Mouse (Mus musculus) spleen, postnatal 10 days (tissue): Measurements from ENCODE around the gene Cdk5rap3.

ENCODE experiments used
- DNase-seq, 2 experiments: peaks; one replicate each; pipeline ENCODE4 v3.0.0; 2021 to 2022; ENCODE audit warnings: low spot score in 2 of 2

The Cdk5rap3 gene

GRCm38 (mm10) chr11:96933562-96934276 is 17.4 kb upstream of the Cdk5rap3 start:
- DNase-seq, result no peak

- DNase-seq, result no peak
Observed at GRCm38 (mm10) chr11:96931327-96932062, 15.2 kb upstream of the Cdk5rap3 start.

- no peak for DNase-seq
Observed at GRCm38 (mm10) chr11:96929766-96930331, 13.6 kb upstream of the Cdk5rap3 start.

GRCm38 (mm10) chr11:96929096-96929765 is 12.9 kb upstream of the Cdk5rap3 start:
- no peak for DNase-seq

GRCm38 (mm10) chr11:96928691-96929090 is 12.4 kb upstream of the Cdk5rap3 start:
- no peak for DNase-seq

- no peak for DNase-seq
Observed at GRCm38 (mm10) chr11:96928088-96928487, 11.8 kb upstream of the Cdk5rap3 start, which contains the start of gene Prr15l. Gene Prr15l, plus strand, starts transcription at chr11:96928104.

- DNase-seq, result peak; percentile 48 to 62
Observed at GRCm38 (mm10) chr11:96926587-96926986, 10.3 kb upstream of the Cdk5rap3 start.

- DNase-seq, result peak in 1 of 2 experiments; percentile 49
Observed at GRCm38 (mm10) chr11:96925469-96926148, 9.3 kb upstream of the Cdk5rap3 start.

- peak in 1 of 2 experiments; percentile 57 for DNase-seq
Observed at GRCm38 (mm10) chr11:96924861-96925260, 8.6 kb upstream of the Cdk5rap3 start.

GRCm38 (mm10) chr11:96919003-96919402 is 2.7 kb upstream of the Cdk5rap3 start:
- DNase-seq, result peak in 1 of 2 experiments; percentile 38

- peak; percentile 60 to 71 for DNase-seq
Observed at GRCm38 (mm10) chr11:96917415-96917814, 1.1 kb upstream of the Cdk5rap3 start.

- DNase-seq, result no peak
Observed at GRCm38 (mm10) chr11:96916885-96917396, 645 bp upstream of the Cdk5rap3 start.

GRCm38 (mm10) chr11:96912682-96913081 is 3.6 kb downstream of the Cdk5rap3 start:
- no peak for DNase-seq

GRCm38 (mm10) chr11:96910003-96910402 is 6.3 kb downstream of the Cdk5rap3 start:
- peak; percentile 44 to 79 for DNase-seq

GRCm38 (mm10) chr11:96908594-96908993 is 7.7 kb downstream of the Cdk5rap3 start:
- no peak for DNase-seq

- no peak for DNase-seq
Observed at GRCm38 (mm10) chr11:96906431-96907161, 9.7 kb downstream of the Cdk5rap3 start.

- no peak for DNase-seq
Observed at GRCm38 (mm10) chr11:96902639-96903635, 13.4 kb downstream of the Cdk5rap3 start.

- no peak for DNase-seq
Observed at GRCm38 (mm10) chr11:96901332-96901731, 15.0 kb downstream of the Cdk5rap3 start.
